Mouse (Mus musculus): ENCODE data around the gene Iqgap2. TPM values are rescaled to one million over a fixed set of nuclear protein-coding genes. Genes with fewer than 3 reads are reported as not detected.

The Iqgap2 gene
- polyA plus RNA-seq, 1 experiment = 8.9 TPM

- no peak for TF ChIP-seq POLR2A (IDR thresholded peaks at IDR 0.05; ENCODE audit: extremely low read depth, insufficient read depth, low read length)
- no peak for TF ChIP-seq CTCF (IDR thresholded peaks at IDR 0.05; ENCODE audit: extremely low read depth, insufficient read depth, low read length)
- no peak overlapping the region for H3K27ac ChIP-seq (ENCODE audit: insufficient read depth, low read length)
These were observed 225.9 kb downstream of the Iqgap2 start for GRCm38 (mm10) chr13:95665644-95666356.

GRCm38 (mm10) chr13:95663834-95664233 is 227.9 kb downstream of the Iqgap2 start:
- no peak overlapping the region for H3K27ac ChIP-seq (ENCODE audit: insufficient read depth, low read length)
- TF ChIP-seq POLR2A (IDR thresholded peaks at IDR 0.05; ENCODE audit: extremely low read depth, insufficient read depth, low read length) = no peak
- TF ChIP-seq CTCF (IDR thresholded peaks at IDR 0.05; ENCODE audit: extremely low read depth, insufficient read depth, low read length) = no peak
- H3K4me3 ChIP-seq (ENCODE audit: insufficient read depth, low read length) = no peak overlapping the region
- no peaks in the 10 kb centered on the region for H3K4me1 ChIP-seq (ENCODE audit: control insufficient read depth, insufficient read depth, low read length)

More at GRCm38 (mm10) chr13:95665644-95666356, 225.9 kb downstream of the Iqgap2 start:
- H3K4me3 ChIP-seq (ENCODE audit: insufficient read depth, low read length) = no peak overlapping the region
- H3K4me1 ChIP-seq (ENCODE audit: control insufficient read depth, insufficient read depth, low read length) = no peaks in the 10 kb centered on the region

- H3K27ac ChIP-seq (ENCODE audit: insufficient read depth, low read length) = no peak overlapping the region
- no peak for TF ChIP-seq POLR2A (IDR thresholded peaks at IDR 0.05; ENCODE audit: extremely low read depth, insufficient read depth, low read length)
- no peaks in the 10 kb centered on the region for H3K4me1 ChIP-seq (ENCODE audit: control insufficient read depth, insufficient read depth, low read length)
- H3K4me3 ChIP-seq (ENCODE audit: insufficient read depth, low read length) = no peak overlapping the region
These were observed 232.3 kb downstream of the Iqgap2 start for GRCm38 (mm10) chr13:95659432-95659831.

GRCm38 (mm10) chr13:95657171-95657570 is 234.6 kb downstream of the Iqgap2 start:
- H3K4me1 ChIP-seq (ENCODE audit: control insufficient read depth, insufficient read depth, low read length) = no peaks in the 10 kb centered on the region
- no peak overlapping the region for H3K27ac ChIP-seq (ENCODE audit: insufficient read depth, low read length)
- no peak for TF ChIP-seq POLR2A (IDR thresholded peaks at IDR 0.05; ENCODE audit: extremely low read depth, insufficient read depth, low read length)
- no peak for TF ChIP-seq CTCF (IDR thresholded peaks at IDR 0.05; ENCODE audit: extremely low read depth, insufficient read depth, low read length)
- no peak overlapping the region for H3K4me3 ChIP-seq (ENCODE audit: insufficient read depth, low read length)

- no peaks in the 10 kb centered on the region for H3K4me1 ChIP-seq (ENCODE audit: control insufficient read depth, insufficient read depth, low read length)
- no peak for TF ChIP-seq POLR2A (IDR thresholded peaks at IDR 0.05; ENCODE audit: extremely low read depth, insufficient read depth, low read length)
- TF ChIP-seq CTCF (IDR thresholded peaks at IDR 0.05; ENCODE audit: extremely low read depth, insufficient read depth, low read length) = no peak
- H3K27ac ChIP-seq (ENCODE audit: insufficient read depth, low read length) = no peak overlapping the region
- no peak overlapping the region for H3K4me3 ChIP-seq (ENCODE audit: insufficient read depth, low read length)
These were observed 236.4 kb downstream of the Iqgap2 start for GRCm38 (mm10) chr13:95655284-95655683.

GRCm38 (mm10) chr13:95653696-95654095 is 238.0 kb downstream of the Iqgap2 start:
- Histone ChIP-seq H3K4me1 (ENCODE audit: control insufficient read depth, insufficient read depth, low read length) (no peaks in the 10 kb centered on the region), H3K4me3 (ENCODE audit: insufficient read depth, low read length) (no peak overlapping the region)
- TF ChIP-seq CTCF (IDR thresholded peaks at IDR 0.05; ENCODE audit: extremely low read depth, insufficient read depth, low read length) (no peak), POLR2A (IDR thresholded peaks at IDR 0.05; ENCODE audit: extremely low read depth, insufficient read depth, low read length) (no peak)

GRCm38 (mm10) chr13:95651870-95652668 is 239.7 kb downstream of the Iqgap2 start:
- H3K27ac ChIP-seq (ENCODE audit: insufficient read depth, low read length) = no peak overlapping the region
- H3K4me3 ChIP-seq (ENCODE audit: insufficient read depth, low read length) = no peak overlapping the region
- H3K4me1 ChIP-seq (ENCODE audit: control insufficient read depth, insufficient read depth, low read length) = no peaks in the 10 kb centered on the region
- TF ChIP-seq CTCF (IDR thresholded peaks at IDR 0.05; ENCODE audit: extremely low read depth, insufficient read depth, low read length) = no peak
- TF ChIP-seq POLR2A (IDR thresholded peaks at IDR 0.05; ENCODE audit: extremely low read depth, insufficient read depth, low read length) = no peak

More at GRCm38 (mm10) chr13:95653696-95654095, 238.0 kb downstream of the Iqgap2 start:
- no peak overlapping the region for H3K27ac ChIP-seq (ENCODE audit: insufficient read depth, low read length)

- H3K27ac ChIP-seq (ENCODE audit: insufficient read depth, low read length) = no peak overlapping the region
- no peak overlapping the region for H3K4me3 ChIP-seq (ENCODE audit: insufficient read depth, low read length)
- H3K4me1 ChIP-seq (ENCODE audit: control insufficient read depth, insufficient read depth, low read length) = no peaks in the 10 kb centered on the region
- TF ChIP-seq CTCF (IDR thresholded peaks at IDR 0.05; ENCODE audit: extremely low read depth, insufficient read depth, low read length) (no peak), POLR2A (IDR thresholded peaks at IDR 0.05; ENCODE audit: extremely low read depth, insufficient read depth, low read length) (no peak)
These were observed 241.8 kb downstream of the Iqgap2 start for GRCm38 (mm10) chr13:95649941-95650340.

- no peak overlapping the region for H3K27ac ChIP-seq (ENCODE audit: insufficient read depth, low read length)
- TF ChIP-seq POLR2A (IDR thresholded peaks at IDR 0.05; ENCODE audit: extremely low read depth, insufficient read depth, low read length) = no peak
- no peak for TF ChIP-seq CTCF (IDR thresholded peaks at IDR 0.05; ENCODE audit: extremely low read depth, insufficient read depth, low read length)
These were observed 244.5 kb downstream of the Iqgap2 start for GRCm38 (mm10) chr13:95647248-95647647.

GRCm38 (mm10) chr13:95646687-95647111 is 245.0 kb downstream of the Iqgap2 start:
- Histone ChIP-seq H3K4me1 (ENCODE audit: control insufficient read depth, insufficient read depth, low read length) (no peaks in the 10 kb centered on the region), H3K27ac (ENCODE audit: insufficient read depth, low read length) (no peak overlapping the region), H3K4me3 (ENCODE audit: insufficient read depth, low read length) (no peak overlapping the region)
- no peak for TF ChIP-seq POLR2A (IDR thresholded peaks at IDR 0.05; ENCODE audit: extremely low read depth, insufficient read depth, low read length)
- no peak for TF ChIP-seq CTCF (IDR thresholded peaks at IDR 0.05; ENCODE audit: extremely low read depth, insufficient read depth, low read length)

More at GRCm38 (mm10) chr13:95647248-95647647, 244.5 kb downstream of the Iqgap2 start:
- no peaks in the 10 kb centered on the region for H3K4me1 ChIP-seq (ENCODE audit: control insufficient read depth, insufficient read depth, low read length)
- no peak overlapping the region for H3K4me3 ChIP-seq (ENCODE audit: insufficient read depth, low read length)

Measured in cortical plate, adult 2 months (tissue).